Mouse (Mus musculus) spleen, postnatal 0 days (tissue): ENCODE data around the gene Fam174b. TPM values are rescaled to one million over a fixed set of nuclear protein-coding genes. Genes with fewer than 3 reads are reported as not detected.

Source experiments
- polyA plus RNA-seq: library from polyadenylated mRNA; unstranded; fragments of >200 nt; fragmentation: Nextera tagmentation; extraction: Ambion mirVana; gene quantifications from 2 replicates; pipeline ENCODE4 v1.2.1, GENCODE M21; 2015

Gene Fam174b
- polyA plus RNA-seq, result 4.3 and 5.7 TPM in 2 replicates

DNA sequence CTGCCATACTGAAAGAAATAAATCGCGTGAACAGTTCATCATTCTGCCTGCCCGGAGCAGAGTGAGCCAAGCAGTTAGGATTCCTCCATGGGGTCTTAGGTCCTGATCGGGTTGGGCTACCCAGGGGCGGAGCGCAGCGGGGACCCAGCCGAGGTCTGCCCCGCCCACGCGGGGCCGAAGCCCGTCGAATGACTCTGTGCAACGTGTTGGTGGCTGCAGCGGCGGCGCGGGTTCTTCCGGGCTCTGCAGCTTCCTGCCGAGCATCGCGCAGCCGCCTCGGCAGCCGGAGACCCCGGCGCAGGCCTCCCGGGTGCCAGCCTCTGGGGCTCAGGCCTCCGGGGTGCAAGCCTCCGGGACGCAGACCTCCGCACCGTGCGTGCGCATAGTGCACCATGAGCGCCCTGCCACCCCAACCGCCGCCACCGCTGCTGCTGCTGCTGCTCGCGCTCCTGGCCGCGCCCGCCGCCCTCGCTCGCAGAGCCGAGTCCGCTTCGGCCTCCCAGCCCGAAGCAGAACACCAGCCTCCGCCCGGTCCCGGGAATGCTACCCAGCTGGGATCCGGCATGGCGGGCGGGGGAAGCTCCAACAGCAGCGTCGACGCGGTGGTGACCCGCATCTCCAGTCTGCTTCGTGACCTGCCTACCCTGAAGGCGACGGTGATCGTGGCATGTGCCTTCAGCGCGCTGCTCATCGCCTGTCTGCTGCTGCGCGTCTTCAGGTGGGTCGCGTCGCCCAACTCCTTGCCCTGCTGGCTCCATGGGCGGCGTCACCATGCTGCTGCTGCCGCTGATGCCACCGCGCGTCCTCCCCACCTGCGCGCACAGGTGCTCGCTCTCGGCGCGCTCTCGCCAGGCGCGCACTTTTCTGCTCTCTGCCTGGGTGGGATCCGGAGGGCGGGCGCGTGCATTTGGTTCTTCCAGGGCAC, at the start of gene Fam174b:
TSS of gene Fam174b (plus strand) at position 192 of the 925 bp plus-strand sequence.

Other genes with a start within 250 kb of the Fam174b start
- 30.6 and 32.4 TPM in 2 replicates for gene Chd2, start 198.5 kb upstream of the Fam174b start, polyA plus RNA-seq